Mouse (Mus musculus) lung, adult 2 months (tissue): ENCODE measurements around the gene Gmds. TPM values are rescaled to one million over a fixed set of nuclear protein-coding genes. Genes with fewer than 3 reads are reported as not detected.

Experiments
- DNase-seq: peaks from one replicate; pipeline ENCODE4 v3.0.0; 2022
- H3K4me1 ChIP-seq: fragments of 200-500 bp; 2 replicates; pipeline ENCODE4 v1.6.1; 2011; ENCODE audit warnings: low read length; ENCODE audit not compliant: control insufficient read depth, insufficient read depth
- H3K4me3 ChIP-seq: fragments of 200-500 bp; replicated peaks from 2 replicates; pipeline ENCODE3; 2011; ENCODE audit warnings: low read depth, mild to moderate bottlenecking, control low read depth, low read length; ENCODE audit errors: extremely low read depth
- CTCF ChIP-seq: fragments of 200-500 bp; IDR thresholded peaks from 2 replicates; pipeline ENCODE4 v1.5.1; 2011; ENCODE audit warnings: mild to moderate bottlenecking, low read length, control low read depth; ENCODE audit not compliant: insufficient read depth
- POLR2A ChIP-seq: fragments of 200-500 bp; IDR thresholded peaks from 2 replicates; pipeline ENCODE4 v1.6.1; 2011; ENCODE audit warnings: low read depth, mild to moderate bottlenecking, control low read depth, low read length, borderline replicate concordance; ENCODE audit errors: extremely low read depth
- WGBS: fragments of 180-500 bp; shearing (Covaris S2); methylation state at CpG from one replicate; pipeline ENCODE4 v1.1.7; 2018; 5-methylcytosine and 5-hydroxymethylcytosine counted together
- polyA plus RNA-seq: library from polyadenylated mRNA; depleted of rRNA; stranded (reverse); fragments of >200 nt; gene quantifications from 2 replicates; pipeline ENCODE4 v1.2.3, GENCODE M21; 2012

Gene Gmds
- polyA plus RNA-seq, 1 experiment: 16.0 TPM

DNA sequence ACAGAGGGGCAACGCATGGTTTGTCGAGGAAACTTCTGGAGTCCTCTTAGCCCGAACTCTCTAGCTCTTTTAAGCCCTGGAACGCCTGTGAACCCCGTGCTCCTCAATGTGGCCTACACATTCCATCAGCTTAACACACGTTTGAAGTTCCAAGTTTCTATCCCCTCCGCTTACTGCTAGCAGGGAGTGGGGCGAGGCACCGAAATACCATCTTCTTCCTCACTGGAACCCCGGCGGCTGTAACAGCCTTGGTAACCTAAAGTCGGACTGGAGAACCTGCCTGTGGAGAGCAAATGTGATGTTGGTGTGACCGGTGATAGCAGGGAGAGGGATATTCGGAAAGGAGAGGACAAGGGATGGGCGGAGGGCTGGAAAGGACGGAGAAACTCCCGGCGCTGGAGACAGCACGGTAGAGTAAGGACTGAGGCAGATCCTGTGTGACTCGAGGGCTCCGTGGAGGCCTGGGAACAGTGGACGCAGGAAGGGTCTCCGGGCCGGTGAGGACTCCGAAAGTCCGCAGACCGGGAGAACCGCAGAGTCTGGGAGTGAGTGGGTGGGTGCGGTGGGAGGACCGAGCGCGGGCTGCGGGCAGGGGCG, 532.6 kb downstream of the Gmds start:
- no peak for TF ChIP-seq POLR2A
- TF ChIP-seq CTCF: no peak
- no peak for DNase-seq
- peak overlapping the region; percentile 34 for H3K4me3 ChIP-seq
- WGBS: 12% methylated on average over 34 of the region's 34 CpGs
- peaks cover 9% of the 10 kb centered on the region for H3K4me1 ChIP-seq

DNA sequence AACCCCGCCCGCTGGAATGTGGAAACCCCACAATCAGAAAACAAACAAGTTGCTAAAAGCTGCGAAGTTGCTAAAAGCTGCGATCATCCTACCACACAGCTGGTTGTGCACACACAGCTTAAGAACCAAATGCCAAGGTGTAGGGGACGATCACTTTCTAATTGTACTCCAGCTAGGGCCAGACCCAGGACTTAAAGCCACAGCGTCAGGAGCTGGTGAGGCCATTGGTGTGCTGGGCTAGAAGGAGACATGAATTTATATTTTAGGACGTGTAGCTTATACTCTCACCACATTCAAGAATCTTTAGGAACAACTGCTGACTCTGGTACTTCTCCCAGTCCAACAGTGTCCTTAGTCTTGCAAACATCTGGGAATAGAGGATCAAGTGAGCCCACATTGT, 534.0 kb downstream of the Gmds start:
- H3K4me3 ChIP-seq: no peak overlapping the region
- no peak for DNase-seq
- WGBS: 29% methylated on average over 7 of the region's 7 CpGs
- H3K4me1 ChIP-seq: peaks cover 9% of the 10 kb centered on the region
- no peak for TF ChIP-seq CTCF
- TF ChIP-seq POLR2A: no peak

DNA sequence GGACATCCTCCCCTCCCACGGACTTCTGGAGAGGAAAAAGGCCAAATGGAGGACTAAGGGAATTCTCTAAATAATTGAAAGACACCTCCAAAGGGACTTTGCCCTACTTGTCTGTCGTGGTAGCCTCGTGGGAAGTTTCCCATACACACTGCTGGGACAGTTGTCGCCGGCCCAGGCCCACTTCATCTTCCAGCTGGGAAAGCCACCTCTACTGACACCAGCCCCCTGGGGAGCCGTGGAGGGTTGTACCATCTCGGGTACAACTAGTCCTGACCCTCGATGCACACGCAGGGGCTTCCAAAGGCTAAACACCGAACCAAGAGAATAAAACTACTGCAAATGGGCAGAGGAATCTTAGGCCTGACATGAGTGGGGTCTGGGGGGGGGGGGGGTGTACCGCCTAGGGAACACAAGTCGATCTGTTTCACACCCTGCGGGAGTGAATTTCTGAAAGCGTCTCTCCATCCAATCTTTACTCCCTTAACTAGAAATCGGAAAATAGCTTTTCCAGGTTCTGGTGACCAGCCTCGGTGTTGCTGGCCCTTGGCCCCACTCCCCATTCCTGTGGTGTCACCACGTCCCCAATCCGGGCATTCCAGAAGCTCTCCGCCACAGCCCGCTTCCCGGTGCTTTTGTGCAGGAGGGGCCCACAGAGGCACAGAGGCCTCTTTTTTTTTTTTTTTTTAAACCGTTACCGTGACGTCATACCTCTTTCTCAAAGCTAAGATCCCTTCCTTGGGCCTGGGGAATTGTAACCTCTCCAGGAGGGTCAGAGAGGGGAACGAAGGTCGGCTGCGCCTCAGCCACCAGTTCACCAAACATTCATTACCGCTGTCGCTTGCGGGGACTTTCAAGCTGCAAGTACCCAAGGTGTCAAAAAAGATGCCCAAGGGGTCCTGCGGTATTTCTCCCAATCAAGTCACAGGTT, 535.1 kb downstream of the Gmds start:
- 16% methylated on average over 31 of the region's 31 CpGs for WGBS
- H3K4me1 ChIP-seq: peaks cover 7% of the 10 kb centered on the region
- no peak overlapping the region for H3K4me3 ChIP-seq
- TF ChIP-seq CTCF (no peak), POLR2A (no peak)
- no peak for DNase-seq

DNA sequence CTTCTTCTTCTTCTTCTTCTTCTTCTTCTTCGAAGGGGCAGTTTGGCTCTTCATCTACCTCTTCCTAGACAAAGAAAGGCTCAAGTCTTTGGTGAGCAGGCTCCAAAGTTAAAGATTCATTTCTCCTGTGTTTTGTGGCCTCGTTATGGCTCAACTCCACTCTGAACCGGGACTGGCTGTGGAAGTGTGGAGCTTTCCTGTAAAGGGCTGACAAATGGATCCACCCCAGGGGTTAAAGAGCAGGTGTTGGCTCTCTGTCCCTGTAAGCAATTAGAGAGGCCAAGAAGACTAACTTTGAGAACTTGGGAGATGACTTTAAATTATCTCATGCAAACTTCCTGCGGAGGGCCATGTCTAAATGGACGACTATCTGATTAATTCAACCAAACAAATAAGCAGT, 536.1 kb downstream of the Gmds start:
- WGBS: 23% methylated on average over 5 of the region's 5 CpGs
- H3K4me3 ChIP-seq: no peak overlapping the region
- TF ChIP-seq CTCF: no peak
- TF ChIP-seq POLR2A: no peak
- H3K4me1 ChIP-seq: peaks cover 4% of the 10 kb centered on the region
- no peak for DNase-seq

DNA sequence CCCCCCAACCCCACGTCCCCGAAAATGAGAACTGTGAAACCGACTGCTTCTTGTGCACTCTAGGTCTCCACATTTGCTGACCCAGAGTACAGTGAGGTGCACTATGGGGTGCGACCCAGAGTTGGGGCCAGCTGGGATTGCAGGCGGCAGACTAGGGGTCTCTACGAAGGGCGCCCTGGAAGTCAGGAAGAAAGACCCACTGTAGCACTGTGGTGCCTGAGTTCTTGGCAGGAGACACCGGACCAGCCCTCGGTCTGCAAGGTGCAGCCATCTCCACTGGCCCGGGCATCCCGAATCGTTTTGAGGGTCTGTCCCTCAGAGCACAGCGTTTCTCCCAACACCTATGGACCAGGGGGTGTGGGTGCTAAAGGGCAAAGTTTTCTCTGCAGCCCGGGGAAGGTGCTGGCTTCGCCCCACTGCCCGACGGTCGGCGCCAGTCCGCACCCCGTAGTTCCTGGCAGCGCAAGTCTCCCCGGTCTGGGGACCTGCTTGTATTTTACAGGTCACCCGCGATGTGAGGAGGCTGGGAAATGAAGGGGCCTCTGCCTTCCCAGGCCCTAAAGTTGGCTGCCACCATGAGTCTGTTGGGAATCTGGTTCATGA, 536.7 kb downstream of the Gmds start:
- no peak for DNase-seq
- peaks cover 2% of the 10 kb centered on the region; the same call in 1 of the 2 replicates for H3K4me1 ChIP-seq
- no peak for TF ChIP-seq POLR2A
- no peak for TF ChIP-seq CTCF
- 10% methylated on average over 25 of the region's 25 CpGs for WGBS
- no peak overlapping the region for H3K4me3 ChIP-seq

DNA sequence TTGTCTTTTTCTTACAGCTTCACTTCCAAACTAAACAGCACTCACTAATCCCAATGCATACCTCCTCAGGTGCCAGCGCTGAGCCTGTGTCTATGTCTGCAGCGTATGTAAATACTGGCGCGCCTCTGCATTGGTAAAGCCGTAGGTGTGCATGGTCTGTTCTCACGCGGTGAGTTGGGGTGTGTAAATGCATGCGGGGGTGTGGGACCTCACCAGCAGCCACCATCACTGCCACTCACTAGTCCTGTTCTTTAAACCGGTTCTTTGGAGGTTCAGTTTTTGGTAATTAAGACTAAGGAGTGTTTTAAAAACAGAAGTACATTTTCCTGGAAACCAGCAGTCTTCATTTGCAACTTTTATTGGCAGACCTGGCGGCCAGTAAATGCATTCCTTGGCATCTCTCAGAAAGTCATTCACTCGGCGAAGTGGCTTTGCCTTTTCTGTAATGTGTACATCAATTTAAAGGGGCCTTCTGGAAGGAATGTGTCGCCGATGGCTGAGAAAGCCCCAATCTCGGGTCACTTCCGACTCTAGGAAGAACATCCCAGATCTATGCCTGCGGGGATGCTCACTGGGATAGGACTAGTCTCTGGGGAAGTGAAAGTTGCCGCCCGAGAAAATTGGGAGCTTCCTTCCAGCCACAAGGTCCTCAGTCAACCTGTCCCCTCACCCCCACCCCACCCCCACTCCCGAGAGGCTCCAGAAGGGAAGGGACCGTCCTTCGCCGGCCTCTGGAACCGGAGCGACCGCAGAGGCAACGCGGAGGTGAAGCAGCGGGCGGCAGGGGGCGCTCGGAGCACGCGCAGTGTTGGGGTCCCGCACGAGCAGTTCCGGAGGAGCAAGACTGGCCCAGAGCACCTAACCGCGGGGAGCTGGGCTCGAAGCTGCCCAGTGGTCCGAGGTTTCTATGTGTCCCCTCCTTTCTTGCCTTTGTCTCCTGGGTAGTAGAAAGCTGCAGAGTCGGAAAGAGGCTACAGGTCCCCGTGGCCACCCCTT, 537.7 kb downstream of the Gmds start:
- 4% methylated on average over 43 of the region's 43 CpGs for WGBS
- TF ChIP-seq CTCF (peak; percentile 55), POLR2A (no peak)
- peak; percentile 84 for DNase-seq
- no peaks in the 10 kb centered on the region; the same call in 1 of the 2 replicates for H3K4me1 ChIP-seq
- H3K4me3 ChIP-seq: no peak overlapping the region

DNA sequence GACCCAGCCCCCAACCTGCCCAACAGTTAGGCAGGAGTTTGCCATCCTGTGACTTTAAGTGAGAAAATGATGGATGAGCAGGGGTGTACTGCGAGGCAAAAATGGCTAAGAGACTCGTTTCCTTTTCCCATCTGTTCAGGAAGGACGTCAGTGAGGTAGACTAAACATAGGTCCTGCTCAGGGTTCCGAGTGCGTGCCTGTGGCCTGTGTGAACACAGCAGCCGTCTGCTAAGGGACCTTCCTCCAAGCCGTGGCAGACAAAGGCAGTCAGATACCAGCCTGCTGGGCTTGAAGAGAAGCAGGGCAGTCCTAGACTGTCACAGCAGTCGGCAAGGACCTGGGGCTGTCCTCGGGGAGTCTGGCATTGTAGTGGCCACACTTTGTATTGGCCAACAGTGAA, 540.5 kb downstream of the Gmds start:
- Histone ChIP-seq H3K4me1 (no peaks in the 10 kb centered on the region; the same call in 1 of the 2 replicates), H3K4me3 (no peak overlapping the region)
- WGBS: 19% methylated on average over 9 of the region's 9 CpGs
- no peak for TF ChIP-seq POLR2A
- TF ChIP-seq CTCF: no peak
- DNase-seq: no peak

DNA sequence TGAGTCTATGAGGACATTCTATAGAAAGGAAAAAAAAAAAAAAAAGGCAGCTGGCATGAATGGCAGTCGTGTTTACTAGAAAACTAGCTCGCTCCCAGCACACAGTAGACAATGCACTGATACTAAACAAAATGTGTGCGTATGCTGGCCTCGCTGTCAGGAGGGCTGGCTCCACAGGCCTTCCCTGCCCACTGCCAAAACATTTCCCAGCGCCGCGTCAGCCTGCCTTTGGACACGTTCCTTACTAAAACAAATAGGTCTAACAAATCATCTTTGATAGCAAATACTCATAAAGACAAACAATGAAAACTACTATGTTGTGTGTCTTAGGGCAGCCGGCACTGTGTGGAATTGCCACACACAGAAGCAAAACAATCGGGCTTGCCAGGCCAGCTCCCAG, 541.2 kb downstream of the Gmds start:
- no peaks in the 10 kb centered on the region; the same call in 1 of the 2 replicates for H3K4me1 ChIP-seq
- no peak overlapping the region for H3K4me3 ChIP-seq
- no peak for TF ChIP-seq CTCF
- no peak for TF ChIP-seq POLR2A
- WGBS: 36% methylated on average over 10 of the region's 10 CpGs
- DNase-seq: no peak

DNA sequence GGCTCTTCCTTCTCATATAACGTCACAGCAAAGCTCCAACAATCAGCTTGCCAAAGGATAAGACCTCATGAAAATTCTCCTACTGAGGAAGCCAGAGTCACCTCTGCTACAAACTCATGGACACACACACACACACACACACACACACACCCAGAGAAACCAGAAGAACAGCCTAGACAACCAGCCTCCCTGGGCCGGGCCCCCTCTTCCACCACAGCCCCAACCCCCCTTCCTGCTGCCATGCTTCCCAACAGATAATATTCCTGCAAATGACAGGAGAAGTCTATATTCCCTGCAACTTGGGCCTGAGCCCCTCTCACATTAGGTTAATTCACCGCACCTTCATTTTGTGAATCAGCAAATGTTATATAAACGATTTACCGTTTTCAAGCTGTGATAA, 545.4 kb downstream of the Gmds start:
- DNase-seq: no peak
- Histone ChIP-seq H3K4me1 (no peaks in the 10 kb centered on the region; the same call in 1 of the 2 replicates), H3K4me3 (no peak overlapping the region)
- TF ChIP-seq CTCF: no peak
- TF ChIP-seq POLR2A: no peak
- 30% methylated on average over 5 of the region's 5 CpGs for WGBS
